Mouse (Mus musculus) hindbrain, postnatal 0 days (tissue): ENCODE results near the gene Cald1. TPM values are rescaled to one million over a fixed set of nuclear protein-coding genes. Genes with fewer than 3 reads are reported as not detected.
A peak's percentile ranks its signal among the peaks of the same experiment; 100 is the strongest.

Source experiments
- ATAC-seq: fragments of 200-750 bp; cut with Nextera tagmentation; 2 replicates; pipeline ENCODE4 v1.8.0; 2017; ENCODE audit warnings: mild to moderate bottlenecking, moderate TSS enrichment, moderate library complexity
- DNase-seq: peaks from one replicate; pipeline ENCODE4 v3.0.0-alpha.2; 2015; ENCODE audit warnings: low spot score
- H3K27ac ChIP-seq: fragments of 300-500 bp; sonication (generic); 2 replicates; pipeline ENCODE4 v1.5.1; 2014; ENCODE audit warnings: mild to moderate bottlenecking
- H3K27me3 ChIP-seq: fragments of 300-500 bp; sonication (generic); 2 replicates; pipeline ENCODE4 v1.6.1; 2014; ENCODE audit warnings: low read length, mixed read lengths; ENCODE audit not compliant: insufficient read depth
- H3K36me3 ChIP-seq: fragments of 300-500 bp; sonication (generic); 2 replicates; pipeline ENCODE4 v1.6.1; 2014; ENCODE audit warnings: low read length, mixed read lengths; ENCODE audit not compliant: insufficient read depth
- H3K4me1 ChIP-seq: fragments of 300-500 bp; sonication (generic); 2 replicates; pipeline ENCODE4 v1.6.1; 2014; ENCODE audit warnings: antibody characterized with exemption, low read length, mixed read lengths; ENCODE audit not compliant: insufficient read depth
- H3K4me2 ChIP-seq: fragments of 300-500 bp; sonication (generic); 2 replicates; pipeline ENCODE4 v1.6.1; 2014; ENCODE audit warnings: low read depth, mild to moderate bottlenecking, low read length, moderate library complexity, mixed read lengths
- H3K4me3 ChIP-seq: fragments of 300-500 bp; sonication (generic); 2 replicates; pipeline ENCODE4 v1.5.1; 2014; ENCODE audit warnings: low read length
- H3K9ac ChIP-seq: fragments of 300-500 bp; sonication (generic); replicated peaks from 2 replicates; pipeline ENCODE4 v1.6.1; 2014; ENCODE audit warnings: mild to moderate bottlenecking, low read length, moderate library complexity, mixed read lengths
- H3K9me3 ChIP-seq: fragments of 300-500 bp; sonication (generic); 2 replicates; pipeline ENCODE4 v1.6.1; 2016; ENCODE audit warnings: low read length, mixed read lengths
- CTCF ChIP-seq: IDR thresholded peaks from 2 replicates; pipeline ENCODE4 v1.5.1; 2016; ENCODE audit warnings: antibody characterized with exemption, control low read depth, low read depth
- WGBS: fragments of 180-500 bp; shearing (Covaris S2); extraction: QIAGEN DNeasy Blood & Tissue Kit; methylation state at CpG from one replicate; pipeline ENCODE4 v1.1.7; 2014; 5-methylcytosine and 5-hydroxymethylcytosine counted together
- polyA plus RNA-seq: library from polyadenylated mRNA; unstranded; fragments of >200 nt; fragmentation: Nextera tagmentation; extraction: Ambion mirVana; gene quantifications from 2 replicates; pipeline ENCODE4 v1.2.1, GENCODE M21; 2015
- total RNA-seq: library from RNA; depleted of rRNA; stranded (reverse); fragments of >200 nt; gene quantifications from 2 replicates; pipeline ENCODE4 v1.2.3, GENCODE M21; 2014; rRNA removed

Cald1 gene
- total RNA-seq, result 27.6 and 28.1 TPM in 2 replicates
- polyA plus RNA-seq, result 59.0 and 67.6 TPM in 2 replicates

- peak; percentile 70 for ATAC-seq
- Histone ChIP-seq H3K4me3 (peak within 1 kb of the TSS; percentile 30), H3K4me2 (peak within 1 kb of the TSS; percentile 54), H3K4me1 (peaks cover 7% of the 10 kb centered on the region; the same call in 1 of the 2 replicates), H3K9ac (no peak within 1 kb of the TSS), H3K27me3 (no peaks in the 10 kb centered on the region), H3K36me3 (no peaks in the 10 kb centered on the region), H3K27ac (peak within 1 kb of the TSS; percentile 26; the same call in 1 of the 2 replicates), H3K9me3 (no peaks in the 10 kb centered on the region)
- no peak for TF ChIP-seq CTCF
- DNase-seq, result peak; percentile 21
- 8% methylated on average over 16 of the region's 16 CpGs for WGBS
Observed at GRCm38 (mm10) chr6:34598121-34599065, at the start of gene Cald1. Gene Cald1 (plus strand): TSS chr6:34598500.

- H3K4me2 ChIP-seq, result no peak overlapping the region
- H3K9ac ChIP-seq, result no peak overlapping the region
- H3K4me1 ChIP-seq, result no peaks in the 10 kb centered on the region; the same call in 1 of the 2 replicates
- H3K9me3 ChIP-seq, result no peaks in the 10 kb centered on the region
- ATAC-seq, result no peak
- H3K36me3 ChIP-seq, result no peaks in the 10 kb centered on the region
- peak; percentile 25 for DNase-seq
- no peak overlapping the region for H3K4me3 ChIP-seq
- TF ChIP-seq CTCF, result peak; percentile 76
- 43% methylated on average over 2 of the region's 2 CpGs for WGBS
- H3K27ac ChIP-seq, result no peak overlapping the region
- no peaks in the 10 kb centered on the region for H3K27me3 ChIP-seq
Observed at GRCm38 (mm10) chr6:34549017-34549416, 49.3 kb upstream of the Cald1 start.

GRCm38 (mm10) chr6:34552489-34553157 is 45.7 kb upstream of the Cald1 start:
- H3K4me2 ChIP-seq, result no peak overlapping the region
- 93% methylated on average over 4 of the region's 4 CpGs for WGBS
- H3K27ac ChIP-seq, result no peak overlapping the region
- no peaks in the 10 kb centered on the region for H3K27me3 ChIP-seq
- no peaks in the 10 kb centered on the region for H3K4me1 ChIP-seq
- DNase-seq (no peak), ATAC-seq (no peak)
- H3K9ac ChIP-seq, result no peak overlapping the region
- H3K9me3 ChIP-seq, result no peaks in the 10 kb centered on the region
- no peaks in the 10 kb centered on the region for H3K36me3 ChIP-seq
- no peak overlapping the region for H3K4me3 ChIP-seq
- no peak for TF ChIP-seq CTCF

GRCm38 (mm10) chr6:34554291-34554997 is 43.9 kb upstream of the Cald1 start:
- Histone ChIP-seq H3K4me1 (no peaks in the 10 kb centered on the region), H3K9me3 (no peaks in the 10 kb centered on the region), H3K9ac (no peak overlapping the region), H3K36me3 (no peaks in the 10 kb centered on the region), H3K4me2 (no peak overlapping the region), H3K27me3 (no peaks in the 10 kb centered on the region), H3K4me3 (no peak overlapping the region), H3K27ac (no peak overlapping the region)
- DNase-seq (no peak), ATAC-seq (no peak)
- TF ChIP-seq CTCF, result no peak
- WGBS, result 74% methylated on average over 9 of the region's 9 CpGs

DNA sequence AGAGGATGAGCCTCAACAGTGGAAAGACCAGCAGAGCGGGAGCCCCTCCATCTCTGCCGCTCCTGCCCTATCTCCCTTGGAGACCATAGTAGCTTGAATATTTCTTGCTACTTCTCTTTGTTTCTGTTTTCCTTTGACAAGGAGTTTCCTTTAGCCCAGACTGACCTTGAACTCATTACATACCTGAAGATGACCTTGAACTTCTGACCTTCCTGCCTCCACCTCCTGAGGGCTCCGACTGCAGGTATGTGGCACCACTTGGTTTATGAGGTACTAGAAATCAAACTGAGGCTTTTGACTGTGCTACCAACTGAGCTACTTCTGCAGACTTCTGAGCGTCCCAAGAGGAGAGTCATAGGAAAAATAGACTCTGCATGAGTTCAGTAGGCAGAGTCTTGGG is 38.8 kb upstream of the Cald1 start:
- Histone ChIP-seq H3K36me3 (no peaks in the 10 kb centered on the region), H3K4me1 (no peaks in the 10 kb centered on the region), H3K4me3 (no peak overlapping the region), H3K27me3 (no peaks in the 10 kb centered on the region), H3K27ac (no peak overlapping the region), H3K9ac (no peak overlapping the region), H3K9me3 (no peaks in the 10 kb centered on the region), H3K4me2 (no peak overlapping the region)
- WGBS, result 91% methylated on average over 4 of the region's 4 CpGs
- DNase-seq, result no peak
- TF ChIP-seq CTCF, result no peak
- no peak for ATAC-seq

DNA sequence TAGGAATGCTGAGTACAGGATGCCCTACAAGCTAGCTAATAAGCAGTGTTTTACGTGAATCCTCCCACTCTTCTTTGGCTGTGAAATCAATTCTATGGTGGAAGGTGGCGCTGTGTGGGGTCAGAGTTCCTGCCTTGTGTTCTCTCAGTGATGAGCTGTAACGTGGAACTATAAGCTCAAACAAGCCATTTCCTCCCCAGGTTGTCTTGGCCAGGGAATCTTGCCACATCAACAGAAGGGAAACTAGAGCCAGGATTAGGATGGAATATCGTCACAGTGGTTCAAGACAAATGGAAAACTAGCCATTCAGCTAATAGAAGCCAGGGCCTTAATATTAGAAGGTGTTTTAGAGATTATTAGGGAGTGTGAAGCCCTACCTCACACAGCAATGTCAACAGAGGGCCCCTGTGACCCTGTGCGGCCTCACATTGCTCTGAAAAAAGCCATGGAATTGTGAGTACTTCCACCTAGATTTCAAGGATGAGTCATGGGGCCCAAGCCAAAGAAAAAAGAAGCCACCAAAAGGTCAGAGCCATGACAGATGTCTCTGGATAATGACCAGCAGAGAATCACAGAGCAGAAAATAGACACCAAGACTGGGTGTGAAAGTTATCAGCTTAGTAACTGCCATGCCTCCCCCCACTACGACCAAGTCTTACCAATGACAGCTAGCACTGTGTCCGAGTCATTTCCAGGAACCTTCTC is 33.0 kb upstream of the Cald1 start:
- Histone ChIP-seq H3K4me2 (no peak overlapping the region), H3K4me3 (no peak overlapping the region), H3K9ac (no peak overlapping the region), H3K9me3 (no peaks in the 10 kb centered on the region), H3K36me3 (no peaks in the 10 kb centered on the region), H3K27ac (no peak overlapping the region), H3K27me3 (no peaks in the 10 kb centered on the region), H3K4me1 (no peaks in the 10 kb centered on the region)
- no peak for DNase-seq
- no peak for ATAC-seq
- WGBS, result 80% methylated on average over 7 of the region's 7 CpGs
- no peak for TF ChIP-seq CTCF
